Mouse (Mus musculus): ENCODE measurements around the gene Cstf3. TPM values are rescaled to one million over a fixed set of nuclear protein-coding genes. Genes with fewer than 3 reads are reported as not detected.
A peak's percentile ranks its signal among the peaks of the same experiment; 100 is the strongest.

Gene Cstf3
- polyA plus RNA-seq, 1 experiment from 2014 or later, result 63.1 TPM

DNA sequence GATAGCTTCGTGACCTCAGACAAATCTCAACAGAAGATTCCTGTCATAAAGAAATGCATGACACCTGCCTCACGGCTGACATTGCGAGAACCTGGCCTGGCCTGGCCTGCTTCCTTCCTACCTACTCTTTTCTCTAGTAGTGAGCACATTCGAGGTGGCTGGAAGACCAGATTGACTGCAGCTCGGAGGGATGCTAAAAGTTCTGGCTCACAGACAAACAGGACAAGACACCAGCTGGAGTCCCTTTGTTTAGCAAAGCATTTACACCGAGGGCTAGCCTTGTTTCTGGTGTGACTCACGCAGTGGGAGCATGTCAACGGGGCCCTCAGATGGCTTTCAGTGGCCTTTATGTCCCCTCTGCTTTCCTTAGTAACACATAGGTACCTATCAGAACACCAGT, 98.4 kb downstream of the Cstf3 start:
- Histone ChIP-seq H3K4me2 (no peak overlapping the region), H3K27me3 (replicated peaks) (no peaks in the 10 kb centered on the region), H3K4me3 (replicated peaks) (no peak overlapping the region), H3K27ac (no peak overlapping the region), H3K36me3 (no peaks in the 10 kb centered on the region), H3K9ac (no peak overlapping the region), H3K9me3 (no peaks in the 10 kb centered on the region), H3K4me1 (no peaks in the 10 kb centered on the region)
- 72% methylated on average over 8 of the region's 8 CpGs for WGBS
- ATAC-seq (ENCODE audit: insufficient read depth, low FRiP score, low read depth), result no peak

GRCm38 (mm10) chr2:104690720-104691119, 100.4 kb downstream of the Cstf3 start:
- H3K9ac ChIP-seq, result no peak overlapping the region
- no peaks in the 10 kb centered on the region for H3K36me3 ChIP-seq
- H3K9me3 ChIP-seq, result no peaks in the 10 kb centered on the region
- H3K27me3 ChIP-seq (replicated peaks), result no peaks in the 10 kb centered on the region
- no peak overlapping the region for H3K4me3 ChIP-seq (replicated peaks)
- ATAC-seq (ENCODE audit: insufficient read depth, low FRiP score, low read depth), result no peak
- H3K4me2 ChIP-seq, result no peak overlapping the region
- no peaks in the 10 kb centered on the region for H3K4me1 ChIP-seq
- no peak overlapping the region for H3K27ac ChIP-seq
- WGBS, result 74% methylated on average over 4 of the region's 4 CpGs

GRCm38 (mm10) chr2:104692551-104692950, 102.2 kb downstream of the Cstf3 start:
- Histone ChIP-seq H3K27me3 (replicated peaks) (no peaks in the 10 kb centered on the region), H3K27ac (no peak overlapping the region), H3K4me1 (no peaks in the 10 kb centered on the region), H3K9me3 (no peaks in the 10 kb centered on the region), H3K36me3 (no peaks in the 10 kb centered on the region), H3K4me3 (replicated peaks) (no peak overlapping the region), H3K9ac (no peak overlapping the region), H3K4me2 (no peak overlapping the region)
- ATAC-seq (ENCODE audit: insufficient read depth, low FRiP score, low read depth), result no peak
- WGBS, result 47% methylated on average over 2 of the region's 2 CpGs

DNA sequence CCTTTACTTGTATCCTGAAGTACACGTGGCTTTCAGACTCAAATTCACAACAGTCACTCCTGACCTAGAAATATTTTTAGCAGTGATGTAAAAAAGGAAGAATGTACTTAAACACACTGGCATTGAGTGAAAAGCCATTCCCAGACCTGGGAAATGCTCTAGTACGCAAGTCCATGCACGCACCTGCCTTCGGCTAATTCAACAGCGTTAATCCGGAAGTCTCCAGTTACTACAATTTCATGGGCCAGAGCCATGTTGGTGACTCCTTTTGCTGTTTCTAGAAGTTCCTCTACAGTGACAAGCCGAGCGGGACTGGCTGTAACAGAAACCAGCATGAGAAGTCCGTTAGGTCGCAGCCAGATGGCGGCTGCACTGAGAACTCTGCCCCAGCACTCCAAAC, 109.3 kb downstream of the Cstf3 start:
- WGBS, result 79% methylated on average over 11 of the region's 11 CpGs
- H3K9ac ChIP-seq, result no peak overlapping the region
- ATAC-seq (ENCODE audit: insufficient read depth, low FRiP score, low read depth), result no peak
- no peaks in the 10 kb centered on the region for H3K27me3 ChIP-seq (replicated peaks)
- no peak overlapping the region for H3K4me3 ChIP-seq (replicated peaks)
- no peak overlapping the region for H3K4me2 ChIP-seq
- H3K36me3 ChIP-seq, result no peaks in the 10 kb centered on the region
- no peaks in the 10 kb centered on the region for H3K9me3 ChIP-seq
- H3K27ac ChIP-seq, result no peak overlapping the region
- no peaks in the 10 kb centered on the region for H3K4me1 ChIP-seq

DNA sequence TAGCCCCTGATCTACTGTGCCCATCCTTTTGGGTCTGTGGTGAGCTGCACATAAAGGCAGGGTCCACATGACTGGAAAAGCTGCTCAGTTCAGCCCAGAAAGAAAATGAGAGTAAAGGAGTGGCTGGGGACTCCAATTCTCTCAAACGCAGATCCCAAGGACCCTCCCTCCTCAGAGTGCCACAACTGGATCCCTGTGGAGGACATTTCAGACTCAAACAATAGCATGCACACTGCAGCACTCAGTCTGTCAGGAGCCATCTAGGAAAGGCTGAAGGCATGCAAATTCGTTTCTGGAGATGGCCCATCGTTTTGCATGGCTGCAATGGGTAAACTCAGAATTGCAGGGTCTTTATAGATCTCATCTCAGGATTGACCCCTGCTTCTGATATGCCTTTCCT, 112.8 kb downstream of the Cstf3 start:
- H3K9ac ChIP-seq, result no peak overlapping the region
- H3K4me2 ChIP-seq, result no peak overlapping the region
- no peak for ATAC-seq (ENCODE audit: insufficient read depth, low FRiP score, low read depth)
- 81% methylated on average over 3 of the region's 3 CpGs for WGBS
- H3K4me3 ChIP-seq (replicated peaks), result no peak overlapping the region
- no peaks in the 10 kb centered on the region for H3K9me3 ChIP-seq
- H3K4me1 ChIP-seq, result no peaks in the 10 kb centered on the region
- no peak overlapping the region for H3K27ac ChIP-seq
- no peaks in the 10 kb centered on the region for H3K27me3 ChIP-seq (replicated peaks)
- H3K36me3 ChIP-seq, result no peaks in the 10 kb centered on the region

GRCm38 (mm10) chr2:104704355-104704754, 114.0 kb downstream of the Cstf3 start:
- Histone ChIP-seq H3K4me2 (no peak overlapping the region), H3K9me3 (no peaks in the 10 kb centered on the region), H3K4me1 (no peaks in the 10 kb centered on the region), H3K36me3 (no peaks in the 10 kb centered on the region), H3K9ac (no peak overlapping the region), H3K27ac (no peak overlapping the region), H3K4me3 (replicated peaks) (no peak overlapping the region), H3K27me3 (replicated peaks) (no peaks in the 10 kb centered on the region)
- 42% methylated on average over 3 of the region's 3 CpGs for WGBS
- no peak for ATAC-seq (ENCODE audit: insufficient read depth, low FRiP score, low read depth)

GRCm38 (mm10) chr2:104709786-104710337, 119.5 kb downstream of the Cstf3 start:
- no peaks in the 10 kb centered on the region for H3K27me3 ChIP-seq (replicated peaks)
- 0 out of 2 replicates have a peak, but pooled peaks cover 4% of the 10 kb centered on the region for H3K4me1 ChIP-seq
- H3K9me3 ChIP-seq, result no peaks in the 10 kb centered on the region
- no peak for ATAC-seq (ENCODE audit: insufficient read depth, low FRiP score, low read depth)
- 65% methylated on average over 6 of the region's 6 CpGs for WGBS
- H3K27ac ChIP-seq, result no peak overlapping the region
- H3K4me3 ChIP-seq (replicated peaks), result no peak overlapping the region
- no peaks in the 10 kb centered on the region for H3K36me3 ChIP-seq
- H3K4me2 ChIP-seq, result no peak overlapping the region
- no peak overlapping the region for H3K9ac ChIP-seq

DNA sequence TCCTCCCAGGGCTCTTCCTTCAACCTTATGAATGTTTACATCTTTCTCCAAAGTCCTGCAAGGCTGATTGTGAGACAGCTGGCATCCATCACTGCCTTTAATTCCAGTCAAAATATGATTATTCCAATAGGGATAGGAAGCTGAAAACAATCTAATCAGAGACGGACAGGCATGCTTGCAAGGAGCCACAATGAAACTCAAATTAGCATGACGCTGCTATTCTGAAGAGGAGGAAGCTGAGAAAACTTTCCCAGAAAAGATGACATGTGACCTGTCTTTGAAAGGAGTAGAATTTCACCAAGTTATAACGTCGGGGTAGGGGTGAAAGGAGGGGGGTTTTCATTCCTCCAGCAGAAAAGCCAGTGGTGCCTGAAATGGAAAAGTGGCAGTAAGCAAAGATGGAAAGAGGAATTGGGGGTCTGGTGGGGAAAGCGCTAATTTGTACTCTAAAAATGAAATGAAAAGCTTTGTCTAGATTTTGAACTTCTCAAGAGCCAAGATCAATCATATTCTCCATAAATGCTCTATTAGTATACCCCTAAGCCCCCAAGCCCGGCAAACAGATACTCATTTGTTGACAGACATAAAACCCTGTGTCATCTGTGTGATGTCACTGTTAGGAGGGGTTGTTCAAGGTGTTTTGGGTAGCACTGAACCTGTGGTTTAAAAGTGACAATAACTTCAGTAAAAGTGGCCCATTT, 120.5 kb downstream of the Cstf3 start:
- Histone ChIP-seq H3K27me3 (replicated peaks) (no peaks in the 10 kb centered on the region), H3K4me1 (0 out of 2 replicates have a peak, but pooled peaks cover 4% of the 10 kb centered on the region), H3K4me2 (peak overlapping the region; percentile 83), H3K36me3 (no peaks in the 10 kb centered on the region), H3K9me3 (no peaks in the 10 kb centered on the region), H3K4me3 (replicated peaks) (peak overlapping the region; percentile 87; the same call in 1 of the 2 replicates), H3K9ac (no peak overlapping the region), H3K27ac (no peak overlapping the region)
- ATAC-seq (ENCODE audit: insufficient read depth, low FRiP score, low read depth), result no peak
- 21% methylated on average over 6 of the region's 6 CpGs for WGBS

DNA sequence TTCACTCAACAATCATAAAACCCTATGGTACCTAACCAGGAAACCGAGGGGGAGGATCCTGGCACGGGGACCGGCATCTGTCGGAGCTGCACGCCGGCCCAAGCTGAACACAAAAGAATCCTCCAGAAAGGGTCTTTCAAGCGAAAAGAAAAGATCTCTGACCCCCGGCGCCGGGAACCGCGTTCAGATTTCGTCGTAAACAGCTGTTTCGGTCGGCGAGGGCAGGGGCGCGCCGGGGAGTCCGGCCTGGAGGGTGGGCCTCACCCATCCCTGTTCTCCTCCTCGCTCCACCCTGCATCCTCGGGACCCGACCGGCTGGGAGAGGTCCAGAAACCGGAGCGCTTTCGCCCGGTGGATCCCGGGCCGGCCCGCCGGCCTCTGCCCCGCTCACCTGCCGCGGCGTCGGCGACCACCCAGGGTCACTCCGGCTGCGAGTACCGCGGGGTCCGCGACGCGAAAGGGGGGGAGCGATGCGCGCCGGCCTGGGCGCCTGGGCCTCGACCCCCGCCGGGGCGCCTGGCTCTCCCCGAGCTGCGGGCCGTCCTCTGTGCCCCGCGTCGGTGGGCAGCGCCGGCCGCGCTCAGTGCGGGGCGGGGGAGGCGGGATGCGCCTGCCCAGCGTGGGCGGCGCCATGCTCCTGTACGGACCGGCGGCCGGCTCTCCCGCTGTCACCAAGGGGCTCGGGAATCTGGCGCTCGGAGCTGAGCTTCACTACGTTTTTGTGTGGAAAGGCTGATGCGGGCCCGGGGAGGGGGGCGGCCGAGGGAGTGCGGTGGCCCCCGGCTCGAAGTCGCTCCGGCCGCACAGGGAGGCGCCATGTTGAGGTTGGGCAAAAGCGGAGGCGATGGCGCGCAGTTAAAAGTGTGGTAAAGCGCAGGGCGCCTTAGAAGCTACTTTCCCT, 121.5 kb downstream of the Cstf3 start, which contains the start of gene Tcp11l1:
TSS of gene Tcp11l1 (minus strand) at position 585 of the 901 bp plus-strand sequence.
- 0 out of 2 replicates have a peak, but pooled peaks cover 4% of the 10 kb centered on the region for H3K4me1 ChIP-seq
- no peaks in the 10 kb centered on the region for H3K36me3 ChIP-seq
- H3K27me3 ChIP-seq (replicated peaks), result no peaks in the 10 kb centered on the region
- H3K4me3 ChIP-seq (replicated peaks), result peak within 1 kb of the TSS; percentile 87
- no peaks in the 10 kb centered on the region for H3K9me3 ChIP-seq
- ATAC-seq (ENCODE audit: insufficient read depth, low FRiP score, low read depth), result peak; percentile 86
- H3K9ac ChIP-seq, result peak within 1 kb of the TSS; percentile 78
- under 1% methylated on average over 76 of the region's 99 CpGs for WGBS
- peak within 1 kb of the TSS; percentile 74 for H3K27ac ChIP-seq
- H3K4me2 ChIP-seq, result peak within 1 kb of the TSS; percentile 83

GRCm38 (mm10) chr2:104712486-104712809, 122.1 kb downstream of the Cstf3 start:
- Histone ChIP-seq H3K27me3 (replicated peaks) (no peaks in the 10 kb centered on the region), H3K4me3 (replicated peaks) (peak overlapping the region; percentile 87), H3K9me3 (no peaks in the 10 kb centered on the region), H3K36me3 (no peaks in the 10 kb centered on the region), H3K4me2 (peak overlapping the region; percentile 83), H3K9ac (peak overlapping the region; percentile 78; the same call in 1 of the 2 replicates), H3K4me1 (0 out of 2 replicates have a peak, but pooled peaks cover 4% of the 10 kb centered on the region), H3K27ac (peak overlapping the region; percentile 74; the same call in 1 of the 2 replicates)
- 2% methylated on average over 7 of the region's 7 CpGs for WGBS
- ATAC-seq (ENCODE audit: insufficient read depth, low FRiP score, low read depth), result no peak

DNA sequence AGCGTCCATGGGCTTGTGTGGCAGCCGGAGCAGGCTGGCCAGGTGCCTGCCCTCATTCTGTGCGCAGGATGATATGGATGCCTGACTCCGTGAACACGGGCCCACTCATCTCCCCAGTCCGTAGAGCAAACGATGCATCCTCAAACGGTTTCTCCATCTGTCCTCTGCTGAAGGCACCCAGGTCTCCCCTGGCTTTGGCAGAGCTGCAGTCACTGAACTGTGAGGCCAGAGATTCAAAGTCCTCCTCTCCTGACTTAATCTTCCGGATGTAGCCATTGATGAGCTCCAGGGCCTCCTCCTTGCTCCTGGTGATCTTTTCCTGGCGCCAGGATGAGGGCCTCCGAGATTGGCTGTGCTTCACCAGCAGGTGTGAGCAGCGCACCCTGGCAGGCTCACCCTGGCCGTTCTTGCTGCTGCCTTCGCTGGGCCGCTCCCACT, 124.0 kb downstream of the Cstf3 start:
- Histone ChIP-seq H3K4me3 (replicated peaks) (no peak overlapping the region), H3K36me3 (no peaks in the 10 kb centered on the region), H3K27me3 (replicated peaks) (no peaks in the 10 kb centered on the region), H3K4me1 (0 out of 2 replicates have a peak, but pooled peaks cover 4% of the 10 kb centered on the region), H3K4me2 (no peak overlapping the region), H3K9me3 (no peaks in the 10 kb centered on the region), H3K27ac (no peak overlapping the region), H3K9ac (no peak overlapping the region)
- ATAC-seq (ENCODE audit: insufficient read depth, low FRiP score, low read depth), result no peak
- WGBS, result 47% methylated on average over 15 of the region's 15 CpGs
